Comparison of ENCODE assay signal across 18 mouse cellular contexts in genomic region chr17:75115594-75115993, GRCm38 (mm10).
"Had no signal": no experiment of that assay in that cellular context is flagged by ENCODE, and none has a peak within 500 bp of the region (broad histone marks: within the 10 kb centered on the region; RNA-seq: fewer than 3 reads in every experiment).

No protein-coding gene starts in this region.

- H3K4me3 ChIP-seq: midbrain, embryonic 10.5 days; midbrain, embryonic 13.5 days; midbrain, embryonic 15.5 days; myocyte; neural tube, embryonic 13.5 days; neural tube, embryonic 15.5 days had no signal

- H3K4me1 ChIP-seq: midbrain, embryonic 13.5 days; midbrain, embryonic 15.5 days; neural tube, embryonic 15.5 days had no signal

- ATAC-seq: midbrain, embryonic 13.5 days; midbrain, embryonic 15.5 days had no signal

- H3K27ac ChIP-seq: midbrain, embryonic 10.5 days; midbrain, embryonic 13.5 days; midbrain, embryonic 15.5 days; neural tube, embryonic 13.5 days; neural tube, embryonic 15.5 days had no signal

- H3K36me3 ChIP-seq: midbrain, embryonic 10.5 days; midbrain, embryonic 13.5 days; midbrain, embryonic 15.5 days; neural tube, embryonic 13.5 days; neural tube, embryonic 15.5 days had no signal

- H3K9me3 ChIP-seq: midbrain, embryonic 10.5 days; midbrain, embryonic 13.5 days; midbrain, embryonic 15.5 days; neural tube, embryonic 13.5 days; neural tube, embryonic 15.5 days had no signal

- H3K27me3 ChIP-seq: midbrain, embryonic 13.5 days; midbrain, embryonic 15.5 days; neural tube, embryonic 13.5 days; neural tube, embryonic 15.5 days had no signal

- H3K4me2 ChIP-seq: lung, embryonic 14.5 days; midbrain, embryonic 13.5 days; midbrain, embryonic 15.5 days; neural tube, embryonic 13.5 days; neural tube, embryonic 15.5 days had no signal

- H3K9ac ChIP-seq: lung, embryonic 14.5 days; midbrain, embryonic 13.5 days; midbrain, embryonic 15.5 days; neural tube, embryonic 13.5 days; neural tube, embryonic 15.5 days had no signal

- DNase-seq: lung, adult 18-20 months; lung, embryonic 14.5 days; lung, postnatal 10 days; lung, postnatal 4 days; retina, postnatal 1 day; right cerebral cortex, adult 18-20 months; right cerebral cortex, postnatal 25 days; right cerebral cortex, postnatal 4 days; spleen, adult 18-20 months; thymus, adult 18-20 months; thymus, postnatal 14 days; thymus, postnatal 36 days had no signal
